Mouse (Mus musculus): ENCODE data around the gene Mier1.
A peak's percentile ranks its signal among the peaks of the same experiment; 100 is the strongest.
"Not testable (repeated sequence)": the region's sequence is repeated elsewhere in the genome, so short reads cannot be mapped to it uniquely, and the experiment has no call there.

Gene Mier1

DNA sequence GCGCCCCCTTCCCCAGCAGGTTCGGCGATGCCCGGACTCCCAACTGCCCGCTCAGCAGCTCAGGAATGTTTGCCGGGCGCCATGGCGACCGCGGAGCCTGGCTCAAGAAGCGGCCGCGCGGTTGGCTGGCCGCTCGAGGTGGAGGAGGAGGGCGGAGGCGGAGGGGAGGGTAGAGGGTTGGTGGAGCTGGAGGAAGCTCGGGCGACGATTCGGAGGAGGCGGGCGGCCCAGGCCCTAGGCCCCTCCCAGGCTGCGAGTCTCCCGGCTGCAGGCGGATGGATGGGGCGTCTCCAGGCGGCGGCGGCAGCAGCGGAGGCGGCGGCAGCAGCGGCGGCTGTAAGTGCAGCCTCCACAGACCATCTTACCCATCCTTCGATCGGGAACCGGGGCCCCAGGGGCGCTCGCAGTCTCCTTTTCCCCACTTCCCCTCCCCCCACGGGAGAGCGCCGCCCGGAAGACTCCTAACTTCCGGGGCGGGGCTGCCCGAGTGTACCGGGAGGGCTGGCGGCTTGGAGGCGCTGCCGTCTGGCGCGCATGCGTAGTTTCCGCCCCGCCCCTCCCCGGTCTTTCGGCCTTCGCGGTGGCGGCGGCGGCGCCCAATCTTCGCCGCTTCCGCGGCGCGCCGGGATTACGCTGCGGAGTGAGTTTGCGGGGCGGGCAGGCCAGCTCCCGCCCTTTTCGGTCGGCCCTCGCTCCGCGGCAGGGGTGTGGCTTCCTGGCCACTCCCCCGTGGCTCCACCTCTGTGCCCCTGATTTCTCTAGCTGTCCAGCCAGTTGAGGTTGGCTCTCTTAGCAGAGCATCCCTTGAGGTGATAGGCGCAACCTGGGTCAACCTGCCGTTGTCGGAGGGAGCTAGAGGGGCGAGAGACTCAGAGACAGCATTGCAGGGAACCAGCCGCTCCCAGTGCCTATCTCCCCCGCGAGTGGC lies at the start of gene Mier1, which contains the start of gene Wdr78:
Mier1 (plus strand) TSS at position 207 of the 928 bp plus-strand sequence.
Wdr78 (minus strand) TSS at position 372 of the 928 bp plus-strand sequence.
- DNase-seq: peak; percentile 98

DNA sequence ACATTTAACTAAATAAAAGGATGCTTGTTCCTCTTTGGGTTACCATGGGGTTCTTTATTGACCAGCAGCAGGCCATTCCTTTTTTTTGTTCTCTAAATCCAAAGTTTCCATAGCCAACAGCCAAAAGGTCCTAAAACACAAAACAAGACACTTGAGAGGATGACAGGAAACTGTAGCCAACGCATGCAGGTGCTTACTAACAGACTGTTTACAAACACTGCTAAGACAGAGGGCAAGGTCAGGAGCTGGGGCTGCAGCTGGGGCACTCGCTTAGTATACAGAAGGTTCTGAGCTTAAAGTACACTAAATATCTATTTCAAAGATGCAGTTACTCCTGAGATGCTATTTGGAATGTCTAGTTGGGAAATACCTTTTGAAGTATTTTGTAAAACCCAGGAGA lies 49.8 kb upstream of the Mier1 start:
- no peak for DNase-seq

DNA sequence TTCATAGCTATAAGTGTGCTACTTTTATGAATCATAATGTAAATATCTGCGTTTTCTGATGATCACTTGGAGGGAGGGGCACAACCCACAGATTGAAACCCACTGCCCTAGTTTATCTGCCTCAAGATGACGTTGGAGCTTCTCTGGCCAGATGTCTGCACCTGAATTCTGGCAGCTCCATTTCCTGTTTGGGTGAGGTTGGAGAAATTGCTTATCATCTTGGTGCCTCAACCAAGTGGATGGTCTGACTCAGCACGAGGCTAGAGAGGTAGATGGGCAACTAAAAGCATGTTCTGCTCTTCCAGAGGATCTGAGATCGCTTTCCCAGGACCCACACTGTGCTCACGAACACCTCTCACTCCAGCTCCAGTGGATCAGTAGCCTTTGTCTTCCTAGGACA lies 49.2 kb upstream of the Mier1 start:
- no peak for DNase-seq

DNA sequence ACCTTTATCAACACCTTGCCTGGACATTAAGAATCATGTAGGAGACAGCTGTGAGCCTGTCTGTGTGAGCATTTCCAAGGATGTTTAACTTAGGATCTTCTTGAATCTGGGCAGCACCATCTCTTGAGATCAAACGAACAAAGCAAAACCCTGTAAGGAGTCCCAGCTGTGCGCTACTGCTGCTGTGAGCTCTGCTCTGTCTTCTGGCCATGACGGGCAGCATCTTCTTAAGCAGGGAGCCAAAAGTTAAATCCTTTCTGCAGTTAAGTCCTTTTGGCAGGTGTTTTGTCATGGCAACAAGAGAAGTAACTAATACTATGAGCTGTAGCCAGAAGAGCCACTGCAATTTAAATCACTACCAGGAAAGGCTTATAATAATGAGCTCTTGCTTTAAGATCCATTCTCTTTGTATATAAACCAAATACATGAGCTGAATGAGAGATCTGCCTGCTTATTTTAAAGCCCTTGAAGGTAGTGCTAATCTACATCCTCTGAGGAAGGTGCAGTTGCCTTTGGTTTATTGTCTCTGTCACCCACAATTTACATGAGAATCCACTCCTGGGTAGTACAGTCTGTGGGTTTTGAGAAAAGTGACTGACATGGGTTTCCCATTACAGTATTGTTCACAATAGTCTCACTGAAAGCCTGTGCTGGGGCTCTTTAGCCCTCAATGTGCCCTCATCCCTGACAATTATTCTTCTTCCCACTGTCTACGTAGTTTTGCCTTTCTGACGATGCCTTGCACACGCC lies 46.1 kb upstream of the Mier1 start:
- DNase-seq: no peak

DNA sequence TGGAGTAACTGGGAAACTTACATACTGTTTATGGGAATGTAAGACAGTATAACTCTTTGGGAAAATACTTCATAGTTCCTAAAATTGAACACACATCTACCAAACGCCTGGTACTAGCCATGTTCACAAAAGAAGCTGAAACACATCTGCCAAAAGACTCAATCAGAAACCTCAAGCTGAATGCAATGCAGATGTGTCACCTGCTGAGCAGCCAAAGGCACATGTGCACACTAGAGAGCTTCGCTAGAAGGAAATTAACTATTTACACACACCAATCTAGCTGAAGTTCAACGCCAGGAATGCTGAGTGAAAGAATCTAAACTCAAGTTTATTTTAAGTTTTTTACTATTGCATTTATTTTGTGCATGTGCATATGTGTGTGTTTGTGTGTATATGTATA lies 43.6 kb upstream of the Mier1 start:
- DNase-seq: peak; percentile 9

DNA sequence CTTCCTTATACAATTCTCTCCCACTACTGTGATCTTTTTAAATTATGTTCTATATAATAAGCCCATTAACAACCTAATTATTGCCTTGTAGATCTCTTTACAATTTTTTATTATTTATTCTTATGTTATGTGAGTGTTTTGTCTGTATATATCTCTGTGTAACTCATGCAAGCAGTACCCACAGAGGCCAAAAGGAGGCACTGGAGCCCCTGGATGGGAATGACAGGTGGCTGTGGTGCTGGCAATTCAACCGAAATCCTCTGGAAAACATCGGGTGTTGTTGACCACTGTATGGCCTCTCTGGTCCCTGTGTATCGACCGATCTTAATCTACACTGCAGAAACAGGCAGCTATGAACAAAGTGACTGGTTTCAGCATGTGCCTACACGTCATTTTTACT lies 29.0 kb upstream of the Mier1 start:
- no peak for DNase-seq

DNA sequence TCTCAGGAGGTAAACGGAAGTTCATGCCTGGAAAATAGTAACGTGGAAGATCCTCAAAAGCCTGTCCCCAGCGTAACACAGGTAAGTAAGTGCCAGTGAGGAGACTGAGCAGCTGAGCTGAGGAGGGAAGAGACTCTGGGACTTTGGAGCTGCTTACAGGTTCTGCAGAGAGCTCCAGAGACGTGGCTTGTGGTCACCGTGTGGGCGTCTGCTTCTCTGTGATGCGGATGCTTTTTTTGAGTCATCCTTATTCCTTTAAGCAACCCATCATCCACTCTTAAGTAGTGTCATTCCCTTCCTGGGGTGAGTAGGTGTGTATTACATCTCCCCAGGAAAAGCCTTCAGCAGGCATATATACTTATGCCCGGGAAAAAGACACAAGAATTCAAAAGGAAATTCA lies 18.3 kb upstream of the Mier1 start:
- DNase-seq: no peak

DNA sequence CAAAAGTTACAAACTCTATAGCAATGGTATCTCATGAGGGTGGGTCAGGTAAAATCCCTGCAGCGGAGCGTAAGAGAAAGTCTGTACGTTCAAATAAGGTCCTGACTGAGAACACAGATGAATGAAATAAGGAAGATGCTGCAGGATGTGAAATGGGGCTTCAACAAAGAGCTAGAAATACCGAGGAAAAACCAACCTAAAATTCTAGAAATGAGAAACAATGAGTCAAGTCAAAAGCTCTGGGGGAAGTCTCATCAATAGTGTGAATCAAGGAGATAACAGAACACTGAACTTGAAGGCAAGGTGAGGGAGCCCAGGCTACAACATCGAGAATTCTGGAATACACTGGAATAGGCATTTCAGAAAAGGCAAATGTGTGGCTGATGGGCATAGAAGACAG lies 15.7 kb upstream of the Mier1 start:
- no peak for DNase-seq

DNA sequence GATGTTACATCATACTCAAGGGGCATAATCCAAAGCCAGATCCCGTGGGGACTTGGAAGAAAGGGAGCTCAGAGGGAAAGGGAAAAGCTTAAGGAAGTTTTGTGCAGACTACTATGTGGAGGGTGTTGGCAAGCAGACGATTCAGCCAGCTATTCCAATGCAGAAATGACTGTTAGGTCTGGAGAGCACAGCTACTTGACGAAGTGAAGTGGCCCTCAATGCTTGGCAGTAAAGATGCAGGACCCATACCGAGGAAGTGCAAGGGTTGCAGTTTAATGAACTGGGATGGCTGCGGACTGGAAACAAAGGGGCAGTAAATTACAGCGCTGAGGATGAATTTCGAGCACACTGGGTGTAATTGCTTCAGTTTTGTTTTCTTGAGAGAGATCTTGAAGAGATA lies 1.5 kb upstream of the Mier1 start:
- no peak for DNase-seq

DNA sequence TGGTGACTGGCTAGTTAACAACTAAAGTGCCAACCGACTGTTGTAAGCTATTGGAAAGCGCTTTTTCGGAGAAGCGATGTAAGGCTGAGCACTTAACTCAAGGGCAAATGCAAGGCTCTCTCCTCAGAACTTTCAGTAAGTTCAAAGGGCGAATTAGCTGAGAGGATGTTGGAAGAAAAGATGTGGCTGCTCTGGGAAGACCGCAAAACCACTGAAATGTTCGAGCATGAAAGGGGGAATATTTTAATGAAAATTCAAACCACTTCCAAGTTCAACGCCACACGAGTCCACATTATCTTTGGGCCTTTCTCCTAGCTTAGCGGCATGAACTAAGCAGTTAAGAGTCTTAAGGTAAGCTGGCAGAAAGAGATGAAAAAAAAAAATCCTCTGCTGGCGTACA lies 788 bp upstream of the Mier1 start:
- peak; percentile 13 for DNase-seq

DNA sequence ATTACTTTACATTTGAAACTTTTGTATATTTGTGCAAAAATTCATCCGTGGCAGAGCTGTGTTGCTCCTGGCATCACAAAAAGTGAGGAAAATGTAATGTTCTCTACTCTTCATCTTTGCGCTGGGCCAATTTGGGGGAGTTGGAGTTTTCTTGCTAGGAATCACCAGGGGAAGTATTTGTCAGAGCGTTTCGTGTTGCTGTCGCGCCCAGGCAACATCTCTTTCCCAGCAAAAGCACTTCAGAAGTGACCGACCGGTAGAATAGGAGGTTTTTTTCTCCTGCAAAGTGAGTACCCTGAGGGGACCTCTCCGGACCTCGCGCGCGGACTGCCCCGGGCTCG lies 4.7 kb downstream of the Mier1 start:
- DNase-seq: no peak

DNA sequence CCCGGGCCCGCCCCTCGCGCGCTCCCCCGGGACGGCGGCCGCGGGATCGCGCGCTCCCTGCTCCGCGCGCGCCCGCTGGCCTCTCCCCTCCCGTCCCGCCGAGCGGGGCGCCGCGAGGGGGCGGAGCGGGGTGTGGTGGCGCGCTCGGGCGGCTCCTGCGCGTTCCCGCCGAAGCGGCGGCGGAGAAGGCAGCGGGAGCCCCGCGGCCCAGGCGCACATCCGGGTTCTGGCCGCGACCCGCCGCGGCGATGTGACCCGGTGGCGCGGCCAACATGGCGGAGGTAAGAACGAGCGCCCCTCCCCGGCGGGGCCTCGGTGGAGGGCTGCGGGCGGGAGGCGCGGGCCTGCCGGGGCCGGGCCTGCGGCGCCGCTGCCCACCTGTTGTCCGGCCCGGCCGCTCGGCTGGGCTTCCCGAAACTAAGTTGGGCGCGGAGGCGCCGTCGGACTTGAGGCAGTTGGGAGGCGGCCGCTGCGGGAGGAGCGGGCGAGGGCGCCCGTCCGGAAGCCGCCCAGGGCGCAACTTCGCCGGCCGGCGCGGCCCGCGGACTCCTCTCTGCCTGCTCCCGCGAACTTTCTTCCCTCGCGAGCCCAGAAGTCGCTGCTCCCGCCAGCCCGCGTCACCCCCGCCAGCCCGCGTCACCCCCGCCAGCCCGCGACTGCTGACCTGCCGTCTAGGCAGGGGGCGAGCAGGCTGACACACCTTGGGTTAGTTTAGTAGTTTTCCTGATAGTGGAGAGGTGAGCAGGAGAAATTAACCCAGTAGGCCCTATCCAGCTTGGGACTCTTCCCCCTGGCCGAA lies 5.2 kb downstream of the Mier1 start:
- DNase-seq: peak; percentile 92

DNA sequence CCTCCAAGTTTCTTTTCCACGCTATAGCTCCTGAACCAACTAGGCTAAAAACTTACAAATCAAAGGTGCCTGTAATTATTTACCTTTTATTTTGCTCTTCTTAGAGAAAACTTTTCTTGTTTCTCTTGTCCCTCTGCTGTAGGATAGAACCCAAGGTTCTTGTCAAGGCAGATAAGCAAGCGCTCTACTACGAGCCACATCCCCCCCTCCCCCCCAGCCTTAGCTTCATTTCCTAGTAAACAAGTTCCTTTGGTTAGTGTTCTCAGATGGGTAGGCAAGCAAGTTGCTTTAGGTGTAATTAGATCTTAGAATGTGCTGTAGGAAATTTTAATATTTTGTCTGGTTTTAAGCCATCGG lies 5.8 kb downstream of the Mier1 start:
- peak; percentile 16 for DNase-seq

DNA sequence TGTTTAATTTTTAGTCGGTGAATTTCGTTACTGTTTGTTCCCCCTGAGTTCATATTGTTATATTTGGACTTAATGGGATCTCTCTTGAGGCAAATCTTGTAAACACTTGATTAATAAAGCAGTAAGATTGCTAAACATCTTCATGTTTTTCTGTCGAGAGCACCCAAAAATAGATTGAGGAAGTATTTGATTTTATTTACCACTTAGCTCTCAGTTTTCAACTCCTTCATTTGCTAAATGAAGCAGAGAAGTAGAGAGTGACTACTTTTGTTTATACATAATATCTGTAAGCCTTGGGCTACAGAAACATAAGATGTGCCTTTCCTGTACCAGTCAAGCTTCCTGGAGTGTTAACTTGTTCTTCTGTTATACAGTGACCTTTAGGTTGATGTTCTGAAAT lies 6.2 kb downstream of the Mier1 start:
- no peak for DNase-seq

DNA sequence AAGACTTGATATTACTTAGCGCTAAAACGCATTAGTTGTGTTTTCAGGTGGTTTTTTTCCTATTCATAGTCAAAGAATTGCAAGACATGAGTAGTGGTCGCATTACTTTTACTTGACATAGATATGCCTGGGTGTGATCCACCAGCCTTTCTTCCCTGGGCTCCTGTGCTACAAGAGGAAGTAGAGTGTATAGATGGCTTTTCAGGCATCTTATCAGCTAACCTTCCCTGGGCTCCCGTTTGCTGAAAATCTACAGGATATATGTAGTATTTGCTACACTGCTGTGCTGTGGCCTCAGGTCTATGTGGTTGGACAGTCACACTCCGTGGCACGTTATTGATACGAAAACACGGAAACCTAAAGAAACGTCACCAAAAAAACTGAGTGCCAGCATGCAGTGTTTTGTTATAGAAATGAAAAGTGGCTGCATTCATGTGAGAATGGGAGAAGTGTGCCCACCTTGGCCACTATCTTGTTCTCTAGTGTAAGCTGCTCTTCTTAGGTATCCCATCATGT lies 6.7 kb downstream of the Mier1 start:
- DNase-seq: no peak

DNA sequence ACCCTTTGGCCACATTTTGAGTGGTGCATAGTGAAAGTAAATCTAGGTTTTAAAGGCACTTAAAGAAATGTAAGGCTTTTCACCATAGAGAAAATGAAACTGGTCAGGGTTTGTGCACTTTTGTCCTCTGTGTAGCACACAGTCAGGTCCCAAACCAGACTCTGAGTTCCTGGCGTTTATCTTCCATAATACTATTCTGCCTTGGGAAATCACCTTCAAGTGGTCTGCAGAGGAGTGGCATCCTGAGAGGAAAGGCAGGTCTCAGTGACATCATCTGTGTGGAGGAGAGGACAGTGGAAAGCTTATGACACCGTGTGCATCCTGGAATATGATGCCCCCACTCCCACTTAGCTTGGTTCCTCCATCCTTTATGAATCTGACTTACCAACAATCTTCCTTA lies 8.9 kb downstream of the Mier1 start:
- no peak for DNase-seq

DNA sequence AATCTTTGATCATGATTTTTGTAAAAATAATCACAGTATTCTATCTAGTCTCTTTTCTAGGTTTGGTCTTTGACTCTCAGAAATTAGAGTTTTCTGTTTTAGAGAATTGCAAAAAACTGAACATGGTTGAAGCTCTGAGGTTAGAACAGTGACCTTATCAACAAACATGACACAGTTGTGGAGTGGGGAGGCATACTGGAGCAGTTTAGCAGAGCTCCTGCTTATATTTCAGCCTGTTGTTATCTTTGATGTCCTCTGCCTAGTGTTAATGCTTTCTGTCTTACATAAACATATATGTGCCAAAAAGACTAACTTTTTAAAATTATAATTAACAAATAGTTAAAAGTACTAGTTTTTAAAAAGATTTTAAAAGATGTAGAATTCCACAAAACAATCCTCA lies 9.4 kb downstream of the Mier1 start:
- DNase-seq: no peak

DNA sequence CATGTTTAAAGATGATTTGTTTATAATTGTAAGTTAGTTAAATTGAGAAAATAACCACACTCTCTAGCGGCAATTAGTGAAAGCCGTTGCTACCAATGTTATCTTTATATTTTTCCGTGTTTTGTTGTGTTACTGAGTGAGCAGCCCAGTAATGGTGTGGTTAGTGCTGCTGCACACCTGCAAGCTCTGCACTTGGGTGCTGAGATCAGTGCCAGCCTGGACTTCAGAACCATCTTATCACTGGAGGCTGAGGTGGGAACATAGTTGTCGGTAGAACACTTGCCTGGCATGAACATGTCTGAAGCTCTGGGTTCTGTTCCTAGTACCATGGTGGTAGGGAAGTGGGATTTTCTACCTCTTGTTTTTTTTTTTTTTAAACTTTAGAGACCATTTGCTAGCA lies 12.3 kb downstream of the Mier1 start:
- no peak for DNase-seq

DNA sequence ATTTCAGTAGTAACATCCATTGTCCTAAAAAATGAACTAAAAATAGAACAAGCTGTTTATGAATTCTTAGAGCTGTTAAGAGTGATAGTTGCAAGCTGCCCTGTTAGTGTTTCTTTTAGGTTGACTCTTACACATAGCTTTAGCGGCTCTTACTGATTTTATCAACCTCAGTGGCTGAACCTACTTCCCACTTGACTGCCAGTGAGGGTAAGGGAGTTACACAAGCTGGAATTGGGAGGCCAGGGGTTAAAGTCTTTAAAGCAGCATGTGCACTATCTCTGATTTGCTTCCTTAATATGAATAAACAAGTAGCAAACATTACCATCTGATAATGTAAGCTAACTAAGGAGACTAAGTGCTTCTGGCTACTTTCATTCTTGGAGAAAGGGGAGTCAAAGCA lies 22.8 kb downstream of the Mier1 start:
- no peak for DNase-seq

DNA sequence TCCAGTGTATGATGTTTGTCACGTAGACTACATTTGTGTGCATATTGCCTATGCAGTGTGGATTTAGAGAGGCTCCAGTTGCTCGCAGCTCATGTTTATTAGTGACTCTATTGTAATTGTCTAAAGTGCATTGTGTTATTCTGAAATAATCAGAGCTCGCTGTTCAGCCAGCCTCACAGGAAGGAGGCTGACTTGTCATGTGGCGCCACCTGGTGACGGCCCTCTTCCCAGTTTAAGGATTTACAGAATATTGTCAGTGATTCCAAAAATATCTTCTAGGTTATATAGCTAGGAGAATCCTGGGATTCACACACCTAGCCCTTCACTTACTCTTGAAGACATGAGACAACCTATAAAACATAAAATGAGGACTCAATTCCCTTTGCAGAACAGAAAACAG lies 32.1 kb downstream of the Mier1 start:
- DNase-seq: peak; percentile 83

DNA sequence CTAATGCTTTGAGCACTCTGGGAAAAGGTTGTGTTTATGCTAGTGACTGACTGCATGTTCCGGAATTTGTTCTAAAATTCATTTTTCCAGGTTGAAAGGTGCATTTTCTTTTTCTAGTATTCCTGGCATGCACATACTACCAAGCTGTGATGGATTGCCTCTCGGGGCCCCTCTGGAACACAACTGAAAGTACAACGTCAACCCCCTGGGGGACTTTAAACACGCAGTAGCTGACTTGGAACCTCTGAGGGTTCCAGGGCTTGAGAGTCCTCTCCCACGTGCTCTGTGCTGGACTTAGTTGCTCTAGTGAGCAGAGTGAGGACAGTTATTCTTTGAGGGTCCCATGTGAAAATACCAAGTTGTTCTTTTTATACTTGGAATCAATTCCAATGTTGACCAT lies 37.8 kb downstream of the Mier1 start:
- no peak for DNase-seq

DNA sequence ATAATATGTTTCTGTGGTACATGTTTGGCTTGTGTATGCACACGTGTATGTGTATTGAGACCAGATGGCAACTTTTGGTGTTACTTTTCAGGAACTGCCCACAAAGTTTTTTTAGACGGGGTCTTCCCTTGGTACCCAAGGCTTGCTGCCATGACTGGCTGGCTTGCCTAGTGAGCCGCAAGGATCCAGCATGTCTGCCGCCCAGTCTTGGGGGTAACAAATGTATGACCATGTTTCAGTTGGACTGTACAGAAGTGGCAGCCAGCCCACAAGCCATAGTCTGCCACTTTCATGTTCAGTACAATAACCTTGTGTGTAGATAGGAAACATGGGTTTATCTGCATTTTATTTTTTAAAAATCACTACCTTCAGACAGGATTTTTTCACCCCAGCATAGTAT lies 44.6 kb downstream of the Mier1 start:
- DNase-seq: no peak

DNA sequence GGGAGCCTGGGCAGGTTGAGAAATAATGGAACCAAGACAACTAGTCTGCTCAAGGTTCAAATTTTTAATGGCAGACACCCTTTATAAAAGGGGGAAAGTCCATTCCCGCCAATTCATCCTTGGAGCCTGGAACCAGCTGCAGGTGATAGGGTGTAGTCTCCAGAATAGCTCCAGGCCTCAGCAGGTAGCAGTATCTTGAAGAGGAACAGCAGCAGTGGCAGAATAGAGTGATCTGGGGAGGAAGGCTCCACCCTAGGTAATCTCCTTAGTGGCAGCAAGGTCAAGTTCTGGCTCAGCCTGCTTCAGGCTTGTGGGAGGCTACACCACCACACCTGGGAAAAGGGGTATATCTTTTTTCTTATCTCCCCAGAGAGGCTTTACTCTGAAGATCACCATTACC lies 52.0 kb downstream of the Mier1 start:
- not testable (repeated sequence) for DNase-seq
